Comparison of ENCODE assay signal across 8 mouse cellular contexts in the genomic region with DNA sequence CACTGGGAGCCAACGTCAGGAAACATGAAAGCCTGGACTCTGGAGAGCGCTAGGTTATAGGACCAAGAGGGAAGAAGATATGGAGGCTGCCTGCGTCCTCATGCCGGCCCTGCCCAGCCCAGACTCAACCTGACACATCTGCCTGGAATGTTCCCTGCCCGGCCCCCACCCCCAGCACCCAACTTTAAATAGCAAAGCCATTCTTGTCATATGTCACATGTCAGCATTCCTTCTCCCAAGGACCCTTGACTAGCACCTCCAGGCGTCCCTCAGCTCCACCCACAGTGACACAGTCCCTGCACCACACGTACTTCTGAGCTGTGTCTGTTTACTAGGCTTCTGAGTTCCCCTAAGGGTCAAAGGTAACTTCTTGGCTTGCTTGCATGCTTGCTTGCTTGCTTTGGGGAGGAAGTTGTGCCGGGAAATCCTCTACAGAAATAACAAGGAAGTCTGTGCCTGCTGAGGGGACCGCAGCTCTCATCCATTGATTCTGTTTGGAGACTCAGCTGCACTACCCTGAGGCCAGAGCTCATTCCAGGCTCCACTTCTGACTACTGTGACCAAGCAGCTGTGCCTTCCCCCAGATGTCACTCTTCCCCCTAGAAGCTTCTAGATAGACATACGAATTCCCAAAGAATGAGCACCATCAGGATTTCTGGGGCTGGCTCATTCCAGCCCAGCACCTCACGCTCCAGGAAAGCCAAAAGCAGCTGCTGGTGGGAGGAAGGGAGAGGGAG. TPM values are rescaled to one million over a fixed set of nuclear protein-coding genes. Genes with fewer than 3 reads are reported as not detected.
DNase-seq lines count a peak whose midpoint lies in the region; ATAC-seq and TF ChIP-seq lines count a peak whose summit lies in the region.

No protein-coding gene starts in this region.

- H3K27ac ChIP-seq in liver, adult 2 months (replicated peaks; ENCODE audit: insufficient read depth, low read depth, low read length): peak overlapping the region; percentile 65
- H3K27ac ChIP-seq in embryonic facial prominence, embryonic 12.5 days: peak overlapping the region; percentile 80
- H3K27ac ChIP-seq in hindbrain, embryonic 12.5 days: peak overlapping the region; percentile 95
- H3K27ac ChIP-seq in limb, embryonic 13.5 days: peak overlapping the region; percentile 89
- peak overlapping the region; percentile 92 for H3K27ac ChIP-seq in midbrain, embryonic 15.5 days

- TF ChIP-seq POLR2A in liver, adult 2 months (IDR thresholded peaks at IDR 0.05; ENCODE audit: extremely low read depth, insufficient read depth, low read length): no peak

- H3K9ac ChIP-seq in liver, adult 2 months (ENCODE audit: low read depth, low read length): no peak overlapping the region
- peak overlapping the region; percentile 1 for H3K9ac ChIP-seq in embryonic facial prominence, embryonic 12.5 days
- peak overlapping the region; percentile 20; the same call in 1 of the 2 replicates for H3K9ac ChIP-seq in hindbrain, embryonic 12.5 days
- peak overlapping the region; percentile 48; the same call in 1 of the 2 replicates for H3K9ac ChIP-seq in limb, embryonic 13.5 days
- H3K9ac ChIP-seq in midbrain, embryonic 15.5 days: no peak overlapping the region

- no peak overlapping the region for H3K4me2 ChIP-seq in embryonic facial prominence, embryonic 12.5 days (replicated peaks)
- H3K4me2 ChIP-seq in hindbrain, embryonic 12.5 days (replicated peaks): 0 out of 2 replicates have a peak overlapping the region, but pooled peaks have one; percentile 11
- peak overlapping the region; percentile 28 for H3K4me2 ChIP-seq in limb, embryonic 13.5 days (replicated peaks)
- H3K4me2 ChIP-seq in midbrain, embryonic 15.5 days: no peak overlapping the region

- no peak for ATAC-seq in embryonic facial prominence, embryonic 12.5 days (ENCODE audit: insufficient number of reproducible peaks, insufficient read depth, low FRiP score, low TSS enrichment)
- no peak for ATAC-seq in hindbrain, embryonic 12.5 days (ENCODE audit: low FRiP score)
- peak; percentile 2 for ATAC-seq in limb, embryonic 13.5 days (ENCODE audit: low FRiP score, low read depth)
- no peak for ATAC-seq in midbrain, embryonic 15.5 days (replicated peaks)

- no peaks in the 10 kb centered on the region for H3K27me3 ChIP-seq in liver, adult 2 months (ENCODE audit: control insufficient read depth, insufficient read depth, low read length)
- H3K27me3 ChIP-seq in embryonic facial prominence, embryonic 12.5 days: no peaks in the 10 kb centered on the region
- no peaks in the 10 kb centered on the region for H3K27me3 ChIP-seq in hindbrain, embryonic 12.5 days
- H3K27me3 ChIP-seq in limb, embryonic 13.5 days: no peaks in the 10 kb centered on the region
- no peaks in the 10 kb centered on the region for H3K27me3 ChIP-seq in midbrain, embryonic 15.5 days (replicated peaks)

- H3K36me3 ChIP-seq in liver, adult 2 months (ENCODE audit: control insufficient read depth, insufficient read depth, low read length): no peaks in the 10 kb centered on the region
- H3K36me3 ChIP-seq in embryonic facial prominence, embryonic 12.5 days: no peaks in the 10 kb centered on the region
- H3K36me3 ChIP-seq in hindbrain, embryonic 12.5 days: no peaks in the 10 kb centered on the region
- H3K36me3 ChIP-seq in limb, embryonic 13.5 days: no peaks in the 10 kb centered on the region
- H3K36me3 ChIP-seq in midbrain, embryonic 15.5 days (replicated peaks): no peaks in the 10 kb centered on the region

- WGBS in liver, adult 2 months: 68% methylated on average over 11 of the region's 11 CpGs
- 27% methylated on average over 11 of the region's 11 CpGs for WGBS in embryonic facial prominence, embryonic 12.5 days
- WGBS in hindbrain, embryonic 12.5 days: 38% methylated on average over 11 of the region's 11 CpGs
- WGBS in limb, embryonic 13.5 days: 38% methylated on average over 11 of the region's 11 CpGs
- 53% methylated on average over 11 of the region's 11 CpGs for WGBS in midbrain, embryonic 15.5 days

- no peaks in the 10 kb centered on the region for H3K9me3 ChIP-seq in embryonic facial prominence, embryonic 12.5 days
- no peaks in the 10 kb centered on the region for H3K9me3 ChIP-seq in hindbrain, embryonic 12.5 days (replicated peaks)
- H3K9me3 ChIP-seq in limb, embryonic 13.5 days: no peaks in the 10 kb centered on the region
- H3K9me3 ChIP-seq in midbrain, embryonic 15.5 days: no peaks in the 10 kb centered on the region

- peaks cover 20% of the 10 kb centered on the region for H3K4me1 ChIP-seq in liver, adult 2 months (ENCODE audit: control insufficient read depth, insufficient read depth, low read length)
- H3K4me1 ChIP-seq in embryonic facial prominence, embryonic 12.5 days: peaks cover 54% of the 10 kb centered on the region
- H3K4me1 ChIP-seq in hindbrain, embryonic 12.5 days: peaks cover 62% of the 10 kb centered on the region
- H3K4me1 ChIP-seq in limb, embryonic 13.5 days: peaks cover 80% of the 10 kb centered on the region
- H3K4me1 ChIP-seq in midbrain, embryonic 15.5 days: peaks cover 46% of the 10 kb centered on the region

- H3K79me2 ChIP-seq in liver, adult 2 months (ENCODE audit: control insufficient read depth, insufficient read depth, low read length): no peaks in the 10 kb centered on the region

- peak; percentile 51 for DNase-seq in liver, adult 2 months (ENCODE audit: extremely low read depth, low read depth, low spot score)
- no peak for DNase-seq in liver
- DNase-seq in urinary bladder, adult 2 months (ENCODE audit: low spot score): no peak
- no peak for DNase-seq in layer of hippocampus, adult 9-10 months (ENCODE audit: low spot score)

- H3K4me3 ChIP-seq in liver, adult 2 months (ENCODE audit: insufficient read depth, low read depth, low read length): no peak overlapping the region
- no peak overlapping the region for H3K4me3 ChIP-seq in embryonic facial prominence, embryonic 12.5 days
- H3K4me3 ChIP-seq in hindbrain, embryonic 12.5 days: no peak overlapping the region
- H3K4me3 ChIP-seq in limb, embryonic 13.5 days: no peak overlapping the region
- H3K4me3 ChIP-seq in midbrain, embryonic 15.5 days: no peak overlapping the region

- TF ChIP-seq CTCF in liver, adult 2 months (IDR thresholded peaks at IDR 0.05; ENCODE audit: low read depth, low read length): no peak

RNA-seq across cellular contexts. Expression of gene Scyl1, which starts 39.1 kb away (rescaled TPM):
- 28.9 and 35.9 TPM in 2 replicates for total RNA-seq in liver, adult 2 months (2014; rRNA removed)
- polyA plus RNA-seq in liver, adult 2 months (2012; rRNA removed): 40.9 and 46.6 TPM in 2 replicates
- polyA plus RNA-seq in embryonic facial prominence, embryonic 12.5 days (2016; fragmentation: Nextera tagmentation; extraction: Ambion mirVana): 78.8 and 80.0 TPM in 2 replicates
- 71.8 and 73.7 TPM in 2 replicates for polyA plus RNA-seq in hindbrain, embryonic 12.5 days (2016; fragmentation: Nextera tagmentation; extraction: Ambion mirVana)
- 76.9 and 82.7 TPM in 2 replicates for polyA plus RNA-seq in limb, embryonic 13.5 days (2015; fragmentation: Nextera tagmentation; extraction: Ambion mirVana)
- 87.6 and 94.7 TPM in 2 replicates for polyA plus RNA-seq in midbrain, embryonic 15.5 days (2015; fragmentation: Nextera tagmentation; extraction: Ambion mirVana)
- polyA plus RNA-seq in urinary bladder, adult 2 months (2012; rRNA removed): 104 and 123 TPM in 2 replicates

Comparison
In these comparisons a context has a peak if more than half of its experiments do, and no peak if none do; other contexts are left out.
1. H3K9ac ChIP-seq: peak in embryonic facial prominence, embryonic 12.5 days (single experiment), hindbrain, embryonic 12.5 days (single experiment) and limb, embryonic 13.5 days (single experiment); none in liver, adult 2 months (single experiment) and midbrain, embryonic 15.5 days (single experiment).
2. H3K4me2 ChIP-seq: peak in hindbrain, embryonic 12.5 days (single experiment) and limb, embryonic 13.5 days (single experiment); none in embryonic facial prominence, embryonic 12.5 days (single experiment) and midbrain, embryonic 15.5 days (single experiment).
3. Peak in every context shown above with its lines, with median percentiles within 50 percentile points of each other: H3K27ac ChIP-seq.